Mouse (Mus musculus) frontal cortex, postnatal 25 days (tissue): ENCODE results near the gene Fbxl8.
"Not testable (repeated sequence)": the region's sequence is repeated elsewhere in the genome, so short reads cannot be mapped to it uniquely, and the experiment has no call there.

ENCODE experiments used
- DNase-seq, 2 experiments: peaks; one replicate each; pipeline ENCODE4 v3.0.0; 2022; ENCODE audit warnings: low spot score in 2 of 2

Gene Fbxl8

GRCm38 (mm10) chr8:105281821-105282220 lies 17.4 kb downstream of the Fbxl8 start:
- DNase-seq: no peak

DNA sequence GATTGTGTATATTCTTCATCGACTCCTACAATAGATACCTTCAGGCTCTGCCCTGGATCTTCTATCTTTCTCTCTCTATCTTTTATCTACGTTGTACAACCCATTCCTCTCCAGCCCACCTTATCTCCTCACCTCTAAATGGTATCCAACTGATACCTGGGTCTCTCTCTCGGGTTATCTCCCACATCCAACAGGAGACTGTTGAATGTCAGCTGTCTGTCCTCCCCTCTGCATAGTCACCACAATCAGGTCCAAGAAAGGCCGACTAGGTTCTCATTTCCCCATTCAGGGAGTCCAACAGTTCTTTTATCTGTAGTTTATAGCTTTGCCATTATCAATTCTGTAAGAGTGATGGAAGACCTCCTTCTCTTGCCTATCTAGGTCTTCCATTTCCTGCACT lies 17.8 kb downstream of the Fbxl8 start:
- DNase-seq: no peak

GRCm38 (mm10) chr8:105283074-105283473 lies 18.6 kb downstream of the Fbxl8 start:
- DNase-seq: no peak

GRCm38 (mm10) chr8:105285514-105285913 lies 21.1 kb downstream of the Fbxl8 start:
- no peak for DNase-seq

- DNase-seq: no peak
Measured at GRCm38 (mm10) chr8:105286907-105287306, 22.5 kb downstream of the Fbxl8 start.

GRCm38 (mm10) chr8:105288231-105288630 lies 23.8 kb downstream of the Fbxl8 start:
- DNase-seq: no peak

- DNase-seq: peak; percentile 91 to 92
Measured at GRCm38 (mm10) chr8:105288958-105289732, 24.7 kb downstream of the Fbxl8 start.

DNA sequence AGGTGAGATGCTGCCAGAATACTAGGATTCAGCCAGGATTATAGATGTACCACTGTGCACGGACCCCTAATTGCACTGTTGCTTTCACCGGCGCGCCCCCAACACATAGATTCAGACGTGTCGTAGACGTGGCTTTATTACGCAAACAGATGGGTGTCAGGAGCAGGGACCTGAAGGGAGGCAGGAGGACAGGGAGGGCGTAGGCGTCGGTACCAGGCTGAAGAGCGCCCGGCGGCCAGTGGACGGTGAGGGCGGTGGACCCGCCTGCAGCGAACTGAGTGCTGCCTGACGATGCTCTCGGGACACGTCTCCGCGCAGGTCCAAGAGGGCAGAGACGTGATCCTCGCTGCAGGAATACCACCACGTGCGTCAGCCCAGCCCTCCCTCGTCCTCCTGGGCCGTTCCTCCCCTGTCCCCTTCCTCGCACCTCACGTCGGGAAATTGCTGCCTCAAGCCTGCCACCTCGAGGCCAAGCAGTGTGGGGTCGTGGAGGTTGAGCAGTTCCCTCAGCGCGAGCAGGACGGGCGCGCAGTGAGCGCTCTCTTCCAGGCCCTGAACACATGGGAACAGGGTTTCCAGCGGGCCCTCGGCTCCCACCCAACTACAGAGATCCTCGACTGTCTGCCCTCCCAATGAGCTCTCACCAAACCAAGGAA lies 25.5 kb downstream of the Fbxl8 start, which contains the start of gene 4931428F04Rik:
4931428F04Rik (minus strand) TSS at position 60 of the 656 bp plus-strand sequence.
- DNase-seq: no peak

DNA sequence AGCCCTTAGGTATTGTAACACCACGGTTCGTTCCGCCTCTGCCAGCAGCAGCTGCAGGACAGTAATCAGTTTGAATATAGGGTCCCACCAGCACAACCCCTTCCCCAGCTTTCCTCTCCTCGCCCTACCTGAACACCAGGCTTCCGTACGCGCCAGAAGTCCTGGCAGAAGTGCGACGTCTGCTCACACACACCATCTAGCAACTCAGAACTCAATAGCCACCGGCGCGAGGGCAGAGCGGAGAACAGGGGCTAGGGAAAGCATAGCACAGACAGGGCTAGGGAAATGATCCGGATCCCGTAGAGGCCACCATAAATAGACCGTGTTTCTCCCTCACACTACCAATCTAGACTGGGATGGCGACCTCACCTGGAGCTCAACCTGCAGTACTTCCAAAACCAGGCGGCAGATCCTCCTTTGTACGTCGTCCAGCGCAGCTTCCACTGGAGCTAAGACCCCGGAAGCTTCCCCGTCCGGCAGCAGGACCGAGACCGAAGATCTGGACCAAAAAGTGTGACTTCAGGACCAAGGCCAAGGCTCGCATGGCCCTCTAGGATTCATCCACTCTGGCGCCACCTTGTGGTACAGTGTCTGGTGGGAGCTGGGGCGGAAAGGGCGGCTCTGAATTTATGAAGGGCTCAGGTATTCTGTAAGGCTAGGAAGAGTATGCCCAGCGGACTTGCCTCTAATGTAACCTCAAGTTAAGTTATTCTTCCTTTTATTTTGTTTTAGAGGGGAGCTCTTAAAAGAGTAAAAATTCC lies 26.3 kb downstream of the Fbxl8 start:
- DNase-seq: peak; percentile 59 to 72

- DNase-seq: not testable (repeated sequence)
Measured at GRCm38 (mm10) chr8:105291364-105291763, 26.9 kb downstream of the Fbxl8 start.

- not testable (repeated sequence) for DNase-seq
Measured at GRCm38 (mm10) chr8:105291802-105292201, 27.4 kb downstream of the Fbxl8 start.

GRCm38 (mm10) chr8:105292471-105292870 lies 28.0 kb downstream of the Fbxl8 start:
- DNase-seq: no peak

- DNase-seq: no peak
Measured at GRCm38 (mm10) chr8:105293405-105293804, 29.0 kb downstream of the Fbxl8 start.

DNA sequence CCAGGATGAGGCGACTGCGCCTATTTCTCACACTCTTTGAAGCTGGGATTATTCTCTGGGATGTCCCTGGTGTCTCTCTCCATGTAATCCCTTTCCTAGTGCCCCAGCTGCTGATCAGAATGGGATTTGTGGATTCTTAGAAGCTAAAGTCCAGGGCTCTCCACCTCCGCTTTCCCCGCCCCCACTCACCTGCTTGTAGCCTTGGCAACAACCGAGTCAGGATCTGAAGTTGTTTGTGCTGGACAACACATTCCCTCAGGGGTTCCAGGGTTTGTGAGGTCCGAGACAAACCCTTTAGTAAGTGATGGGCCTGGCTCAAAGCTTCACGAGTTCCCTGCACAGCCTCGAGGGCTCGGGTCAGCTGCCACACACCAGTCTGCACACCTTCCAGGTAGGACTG lies 30.3 kb downstream of the Fbxl8 start:
- DNase-seq: no peak

DNA sequence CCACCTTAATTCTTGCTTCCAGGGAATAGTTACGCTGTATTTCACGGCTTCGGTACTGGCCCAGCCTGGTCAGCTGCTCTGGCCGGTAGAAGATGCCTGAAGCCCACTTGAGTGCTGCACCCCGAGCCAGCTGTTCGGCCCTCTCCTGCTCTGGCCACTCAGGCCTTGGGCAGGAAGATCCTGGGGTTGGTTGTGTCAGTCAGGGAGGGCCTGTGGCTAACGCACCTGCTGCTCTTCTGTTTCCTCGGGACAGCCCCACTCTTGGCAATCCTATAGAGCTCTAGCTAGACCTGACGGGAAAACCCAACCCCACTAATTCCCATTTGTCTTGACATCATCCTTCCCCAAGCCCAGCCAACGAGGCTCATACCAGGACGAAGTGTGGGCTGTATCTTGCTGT lies 30.8 kb downstream of the Fbxl8 start:
- no peak for DNase-seq

DNA sequence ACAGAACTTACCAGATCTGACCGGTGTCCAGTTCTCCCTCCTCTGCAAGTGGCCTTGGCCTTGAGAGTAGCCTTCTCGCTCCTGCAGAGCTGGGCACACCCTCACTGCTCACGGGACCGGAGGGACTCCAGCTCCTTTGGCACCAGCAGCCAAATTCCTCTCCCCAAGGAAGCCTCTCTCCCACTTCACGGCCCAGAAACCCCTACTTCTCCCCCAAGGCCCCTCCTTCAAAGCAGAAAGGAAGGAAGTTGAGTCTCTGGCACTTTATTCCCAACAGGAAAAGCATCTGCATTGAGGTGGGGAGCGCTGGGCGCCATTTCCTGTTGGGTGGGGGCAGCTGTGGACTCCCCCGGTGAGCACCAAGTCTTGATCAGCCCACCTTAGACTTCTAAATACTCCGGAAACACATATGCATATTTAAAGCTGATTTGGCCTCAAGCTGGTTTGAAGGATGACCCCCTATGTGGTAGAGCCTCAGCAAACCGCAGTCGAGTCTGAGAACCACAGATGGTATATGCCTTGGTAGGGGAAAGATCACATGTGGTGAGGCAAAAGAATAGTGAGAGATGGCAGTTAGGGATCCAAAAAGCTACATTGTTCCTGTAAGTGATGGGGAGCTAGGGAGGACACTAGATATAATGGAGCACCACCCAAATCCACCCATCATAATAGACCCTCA lies 31.6 kb downstream of the Fbxl8 start, which contains the start of gene Exoc3l:
Exoc3l (minus strand) TSS at position 207 of the 679 bp plus-strand sequence.
- no peak for DNase-seq

- peak; percentile 72 to 89 for DNase-seq
Measured at GRCm38 (mm10) chr8:105297511-105298192, 33.2 kb downstream of the Fbxl8 start, which contains the start of gene E2f4. TSS of gene E2f4 (plus strand) at chr8:105297663.

- no peak for DNase-seq
Measured at GRCm38 (mm10) chr8:105298351-105299252, 34.2 kb downstream of the Fbxl8 start.

GRCm38 (mm10) chr8:105299962-105300361 lies 35.5 kb downstream of the Fbxl8 start:
- DNase-seq: no peak

- no peak for DNase-seq
Measured at GRCm38 (mm10) chr8:105303396-105303795, 38.9 kb downstream of the Fbxl8 start.
